Mouse (Mus musculus): ENCODE data around the gene Cdh23.

- TF ChIP-seq GATA1 (IDR thresholded peaks at IDR 0.05; ENCODE audit: borderline replicate concordance, low read length): no peak
- no peak for TF ChIP-seq FLI1 (IDR thresholded peaks at IDR 0.05; ENCODE audit: low read length)
Observed at GRCm38 (mm10) chr10:60369405-60369804, 326.9 kb downstream of the Cdh23 start.
